Mouse (Mus musculus): Measurements from ENCODE around the gene Glp1r. TPM values are rescaled to one million over a fixed set of nuclear protein-coding genes. Genes with fewer than 3 reads are reported as not detected.

The Glp1r gene
- polyA plus RNA-seq, 1 experiment from 2014 or later = 4.7 TPM

DNA sequence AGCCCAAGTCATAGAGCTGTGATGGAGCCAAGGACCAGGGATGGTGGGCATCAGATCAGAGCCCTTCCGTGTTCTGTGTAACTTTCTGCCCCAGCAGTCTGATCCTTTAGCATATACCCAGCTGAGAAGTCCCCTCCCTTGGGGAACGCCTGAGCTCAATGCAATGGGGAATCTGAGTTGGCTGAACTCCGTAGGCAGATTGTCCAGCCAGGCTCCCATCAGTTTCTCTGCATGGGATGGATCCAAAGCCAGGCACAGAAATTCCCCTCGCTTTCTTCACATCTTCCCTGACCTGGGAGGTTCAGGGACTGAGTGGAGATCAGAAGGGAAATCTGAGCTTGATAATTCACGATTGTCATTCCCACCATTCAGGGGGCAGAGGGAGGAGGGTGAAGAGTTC lies 33.7 kb downstream of the Glp1r start:
- H3K4me2 ChIP-seq = no peak overlapping the region
- ATAC-seq (ENCODE audit: insufficient read depth) (no peak), DNase-seq (no peak)
- H3K4me1 ChIP-seq (ENCODE audit: insufficient read depth) = no peaks in the 10 kb centered on the region
- no peak for TF ChIP-seq CTCF (IDR thresholded peaks at IDR 0.05; ENCODE audit: low read depth)
- WGBS = 67% methylated on average over 5 of the region's 5 CpGs
- no peaks in the 10 kb centered on the region for H3K9me3 ChIP-seq (ENCODE audit: low read depth, low read length)
- no peak overlapping the region for H3K4me3 ChIP-seq (ENCODE audit: low read depth, low read length)
- H3K9ac ChIP-seq = no peak overlapping the region
- no peaks in the 10 kb centered on the region for H3K36me3 ChIP-seq (ENCODE audit: insufficient read depth)
- H3K27me3 ChIP-seq (ENCODE audit: insufficient read depth, low read length) = no peaks in the 10 kb centered on the region
- no peak overlapping the region for H3K27ac ChIP-seq (ENCODE audit: low read depth)

DNA sequence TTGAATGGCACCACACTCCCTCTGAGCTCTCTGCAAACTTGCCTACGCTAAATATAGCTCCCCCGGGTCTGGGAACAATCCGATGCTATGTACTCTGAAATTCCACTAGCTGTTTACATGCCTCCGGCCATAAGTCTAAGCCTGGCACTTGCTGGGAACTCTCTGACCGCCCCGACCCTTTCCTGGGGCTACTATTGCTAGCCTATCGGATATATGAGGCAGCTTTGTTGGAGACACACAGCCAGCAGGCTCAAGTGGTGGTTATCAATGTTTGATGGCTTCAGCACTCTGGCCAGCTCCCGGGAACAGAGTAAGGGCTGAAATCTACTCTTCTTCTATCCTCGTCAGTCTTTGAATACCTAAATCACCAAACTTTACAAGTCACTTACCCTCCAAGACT lies 36.9 kb downstream of the Glp1r start:
- no peak overlapping the region for H3K27ac ChIP-seq (ENCODE audit: low read depth)
- H3K9me3 ChIP-seq (ENCODE audit: low read depth, low read length) = no peaks in the 10 kb centered on the region
- H3K36me3 ChIP-seq (ENCODE audit: insufficient read depth) = no peaks in the 10 kb centered on the region
- no peak overlapping the region for H3K4me3 ChIP-seq (ENCODE audit: low read depth, low read length)
- ATAC-seq (ENCODE audit: insufficient read depth) (no peak), DNase-seq (peak; percentile 76)
- WGBS = 48% methylated on average over 9 of the region's 9 CpGs
- no peaks in the 10 kb centered on the region for H3K27me3 ChIP-seq (ENCODE audit: insufficient read depth, low read length)
- no peak overlapping the region for H3K9ac ChIP-seq
- no peak for TF ChIP-seq CTCF (IDR thresholded peaks at IDR 0.05; ENCODE audit: low read depth)
- H3K4me1 ChIP-seq (ENCODE audit: insufficient read depth) = no peaks in the 10 kb centered on the region
- no peak overlapping the region for H3K4me2 ChIP-seq

DNA sequence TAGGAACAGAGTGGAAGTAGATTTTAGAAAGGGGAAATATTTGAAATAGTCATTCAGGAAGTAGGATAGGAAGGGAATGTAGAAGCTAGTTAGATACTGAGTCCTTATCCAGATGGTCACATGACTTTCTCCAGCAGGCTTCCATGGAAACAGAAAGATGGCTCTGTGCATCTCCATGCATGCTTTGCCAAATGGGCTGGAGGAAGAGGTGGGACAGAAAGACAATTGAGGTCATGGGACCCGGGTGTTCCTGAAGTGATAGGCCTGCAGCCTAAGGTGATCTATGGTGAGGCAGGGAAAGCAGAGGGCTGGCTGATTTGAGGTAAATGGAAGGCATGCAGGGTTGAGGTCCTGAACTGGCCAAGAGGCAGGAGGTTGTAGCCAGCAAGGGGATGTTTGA lies 46.8 kb downstream of the Glp1r start:
- no peaks in the 10 kb centered on the region for H3K4me1 ChIP-seq (ENCODE audit: insufficient read depth)
- no peak overlapping the region for H3K9ac ChIP-seq
- no peaks in the 10 kb centered on the region for H3K9me3 ChIP-seq (ENCODE audit: low read depth, low read length)
- no peak overlapping the region for H3K27ac ChIP-seq (ENCODE audit: low read depth)
- WGBS = 47% methylated on average over 1 of the region's 1 CpGs
- no peak for TF ChIP-seq CTCF (IDR thresholded peaks at IDR 0.05; ENCODE audit: low read depth)
- H3K4me2 ChIP-seq = no peak overlapping the region
- no peak for DNase-seq
- no peaks in the 10 kb centered on the region for H3K36me3 ChIP-seq (ENCODE audit: insufficient read depth)
- H3K4me3 ChIP-seq (ENCODE audit: low read depth, low read length) = no peak overlapping the region
- H3K27me3 ChIP-seq (ENCODE audit: insufficient read depth, low read length) = no peaks in the 10 kb centered on the region
- ATAC-seq (ENCODE audit: insufficient read depth) = no peak

DNA sequence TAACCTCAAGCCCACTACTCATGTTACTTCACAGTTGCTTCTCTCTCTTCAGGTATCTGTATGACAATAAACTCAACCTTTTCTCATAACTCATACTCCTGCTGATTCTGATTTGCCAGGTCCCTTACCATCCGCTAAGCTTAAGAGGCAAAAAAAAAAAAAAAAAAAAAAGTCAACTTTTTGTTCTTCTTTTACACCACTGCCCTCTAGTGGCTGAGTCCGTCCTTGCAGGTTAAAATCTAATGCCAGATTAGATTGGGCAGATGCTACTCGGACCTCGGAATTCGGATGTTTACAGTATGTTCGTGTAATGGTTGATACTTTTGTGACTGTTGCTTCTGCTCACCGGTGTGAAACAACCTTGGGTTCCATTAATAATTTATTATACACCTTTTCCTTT lies 49.2 kb downstream of the Glp1r start:
- Histone ChIP-seq H3K4me2 (no peak overlapping the region), H3K4me1 (ENCODE audit: insufficient read depth) (no peaks in the 10 kb centered on the region), H3K27ac (ENCODE audit: low read depth) (no peak overlapping the region), H3K4me3 (ENCODE audit: low read depth, low read length) (no peak overlapping the region), H3K9ac (no peak overlapping the region), H3K36me3 (ENCODE audit: insufficient read depth) (no peaks in the 10 kb centered on the region), H3K27me3 (ENCODE audit: insufficient read depth, low read length) (no peaks in the 10 kb centered on the region), H3K9me3 (ENCODE audit: low read depth, low read length) (no peaks in the 10 kb centered on the region)
- ATAC-seq (ENCODE audit: insufficient read depth) (no peak), DNase-seq (peak; percentile 92)
- WGBS = 1% methylated on average over 7 of the region's 7 CpGs
- peak; percentile 88 for TF ChIP-seq CTCF (IDR thresholded peaks at IDR 0.05; ENCODE audit: low read depth)

DNA sequence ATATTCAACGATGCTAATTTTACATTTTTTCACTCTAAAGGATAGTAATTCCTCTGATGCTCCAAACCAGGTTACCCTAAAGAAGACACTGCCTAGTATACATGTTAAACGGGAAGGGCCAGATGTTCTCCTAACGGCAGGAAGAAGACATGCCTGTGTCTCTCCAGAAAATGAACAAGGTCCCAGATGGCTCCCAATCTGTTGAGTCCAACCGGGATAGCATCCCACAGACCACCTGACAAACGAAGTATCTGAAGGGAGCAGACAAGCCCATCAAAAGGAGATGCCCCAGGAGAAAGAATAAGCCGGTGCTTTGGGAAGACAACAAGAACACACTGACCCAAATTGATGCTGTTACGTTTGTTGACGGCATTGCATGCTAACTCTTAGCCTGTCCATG lies 50.0 kb downstream of the Glp1r start:
- Histone ChIP-seq H3K27me3 (ENCODE audit: insufficient read depth, low read length) (no peaks in the 10 kb centered on the region), H3K9ac (no peak overlapping the region), H3K4me2 (no peak overlapping the region), H3K36me3 (ENCODE audit: insufficient read depth) (no peaks in the 10 kb centered on the region), H3K4me1 (ENCODE audit: insufficient read depth) (no peaks in the 10 kb centered on the region), H3K27ac (ENCODE audit: low read depth) (no peak overlapping the region), H3K4me3 (ENCODE audit: low read depth, low read length) (no peak overlapping the region), H3K9me3 (ENCODE audit: low read depth, low read length) (no peaks in the 10 kb centered on the region)
- WGBS = 66% methylated on average over 8 of the region's 8 CpGs
- ATAC-seq (ENCODE audit: insufficient read depth) = no peak
- DNase-seq = no peak
- no peak for TF ChIP-seq CTCF (IDR thresholded peaks at IDR 0.05; ENCODE audit: low read depth)

DNA sequence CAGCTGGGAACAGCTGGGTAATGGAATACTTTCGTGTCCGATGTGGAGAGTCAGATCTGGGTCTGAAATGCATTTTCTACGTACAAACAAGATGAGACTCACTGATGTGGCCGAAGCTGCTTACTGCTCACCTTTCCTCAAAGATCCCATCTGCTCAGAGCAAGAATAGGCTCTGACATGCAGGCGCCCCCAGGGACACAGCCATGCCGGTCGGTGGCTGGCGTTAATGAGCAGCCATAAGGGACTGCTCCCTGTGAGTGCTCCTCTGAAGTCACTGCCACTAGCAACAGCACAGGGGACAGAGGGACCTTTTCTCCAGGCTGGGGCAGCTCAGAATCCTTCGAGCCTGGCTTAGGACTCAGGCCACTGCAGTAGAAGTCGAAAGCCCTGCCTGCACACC lies 52.7 kb downstream of the Glp1r start, which contains the start of gene Umodl1:
Gene Umodl1, plus strand, starts transcription at position 301 of the 400 bp plus-strand sequence.
- Histone ChIP-seq H3K4me2 (no peak within 1 kb of the TSS), H3K9me3 (ENCODE audit: low read depth, low read length) (no peaks in the 10 kb centered on the region), H3K27ac (ENCODE audit: low read depth) (no peak within 1 kb of the TSS), H3K27me3 (ENCODE audit: insufficient read depth, low read length) (no peaks in the 10 kb centered on the region), H3K36me3 (ENCODE audit: insufficient read depth) (no peaks in the 10 kb centered on the region), H3K9ac (no peak within 1 kb of the TSS), H3K4me3 (ENCODE audit: low read depth, low read length) (no peak within 1 kb of the TSS), H3K4me1 (ENCODE audit: insufficient read depth) (no peaks in the 10 kb centered on the region)
- ATAC-seq (ENCODE audit: insufficient read depth) (no peak), DNase-seq (no peak)
- WGBS = 38% methylated on average over 10 of the region's 10 CpGs
- TF ChIP-seq CTCF (IDR thresholded peaks at IDR 0.05; ENCODE audit: low read depth) = no peak

DNA sequence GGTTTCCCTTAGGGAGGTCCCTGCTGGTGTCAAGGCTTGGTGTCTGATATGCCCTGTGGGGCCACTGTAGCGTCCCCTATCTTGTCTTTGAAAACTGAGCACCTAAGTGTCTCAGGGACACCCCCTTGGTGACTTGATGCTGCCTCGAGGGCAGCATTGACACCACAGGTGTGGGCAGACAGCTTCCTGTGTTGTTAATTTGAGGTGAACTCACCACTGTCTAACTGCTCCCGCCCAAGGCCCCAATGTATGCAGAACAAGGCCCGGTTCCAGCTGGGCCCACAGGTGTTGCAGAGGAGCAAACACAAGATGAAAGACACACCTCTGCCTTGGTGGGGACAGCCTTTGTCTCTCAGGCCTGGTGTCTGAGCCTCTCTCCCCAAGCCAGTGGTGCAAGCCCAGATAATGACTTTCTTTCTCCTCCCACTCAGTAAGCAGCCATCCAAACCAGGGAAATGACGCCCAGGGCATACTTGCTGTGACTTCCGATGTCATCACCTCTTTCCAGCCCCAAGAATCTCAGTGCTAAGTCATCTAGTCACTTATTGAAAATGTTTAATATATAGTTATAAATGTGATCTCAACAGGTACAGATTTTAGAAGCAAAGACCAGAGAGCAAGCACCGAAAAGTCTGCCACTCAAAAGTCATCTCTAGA lies 60.4 kb downstream of the Glp1r start:
- Histone ChIP-seq H3K27ac (ENCODE audit: low read depth) (no peak overlapping the region), H3K27me3 (ENCODE audit: insufficient read depth, low read length) (no peaks in the 10 kb centered on the region), H3K4me2 (no peak overlapping the region), H3K4me3 (ENCODE audit: low read depth, low read length) (no peak overlapping the region), H3K4me1 (ENCODE audit: insufficient read depth) (no peaks in the 10 kb centered on the region), H3K9ac (no peak overlapping the region), H3K36me3 (ENCODE audit: insufficient read depth) (no peaks in the 10 kb centered on the region), H3K9me3 (ENCODE audit: low read depth, low read length) (no peaks in the 10 kb centered on the region)
- DNase-seq (no peak), ATAC-seq (ENCODE audit: insufficient read depth) (no peak)
- no peak for TF ChIP-seq CTCF (IDR thresholded peaks at IDR 0.05; ENCODE audit: low read depth)
- WGBS = 45% methylated on average over 7 of the region's 7 CpGs
